Mouse (Mus musculus) monocyte, adult 59 days (primary cell): ENCODE results near the gene Supt20. TPM values are rescaled to one million over a fixed set of nuclear protein-coding genes. Genes with fewer than 3 reads are reported as not detected.

Source experiments
- total RNA-seq, 2 experiments: library from RNA; stranded (reverse); gene quantifications; one replicate each; pipeline ENCODE4 v1.2.4; 2023

The Supt20 gene
- 10 to 100 TPM; 53.5 to 76.4 TPM for total RNA-seq

GRCm38 (mm10) chr3:54692202-54693055, at the start of gene Supt20:
Gene Supt20 (plus strand): TSS chr3:54692807.

GRCm38 (mm10) chr3:54714253-54714652, 21.6 kb downstream of the Supt20 start, which contains the start of gene Gm21958:
Gene Gm21958 (minus strand): TSS chr3:54714353.

GRCm38 (mm10) chr3:54735247-54736046, 42.8 kb downstream of the Supt20 start, which contains the start of the genes Exosc8 and Alg5:
Gene Exosc8 (minus strand): TSS chr3:54735393.
Gene Alg5 (plus strand): TSS chr3:54735539.

GRCm38 (mm10) chr3:54755145-54756041, 62.8 kb downstream of the Supt20 start, which contains the start of gene Smad9:
Gene Smad9 (plus strand): TSS chr3:54755582.

Other genes with a start within 250 kb of the Supt20 start
- not detected for gene Gm21958, start 21.5 kb downstream of the Supt20 start, total RNA-seq
- gene Exosc8, start 42.6 kb downstream of the Supt20 start, total RNA-seq = 10 to 100 TPM; 39.4 to 49.1 TPM
- 10 to 100 TPM; 20.8 to 22.9 TPM for gene Alg5, start 42.7 kb downstream of the Supt20 start, total RNA-seq
- gene Smad9, start 62.8 kb downstream of the Supt20 start, total RNA-seq = not detected
- gene Rfxap, start 115.0 kb downstream of the Supt20 start, total RNA-seq = 10 to 100 TPM; 35.4 to 37.4 TPM
- not detected for gene Sertm1, start 223.1 kb downstream of the Supt20 start, total RNA-seq